Mouse (Mus musculus) kidney, adult 2 months (tissue): ENCODE data around the gene Ifng.

Experiments used
- CTCF ChIP-seq: fragments of 200-500 bp; conservative IDR thresholded peaks from 2 replicates; pipeline ENCODE4 v1.5.1; 2011; ENCODE audit warnings: low read depth, mild to moderate bottlenecking, control low read depth, low read length, moderate library complexity, mixed read lengths; ENCODE audit not compliant: insufficient read depth, insufficient read length
- POLR2A ChIP-seq: fragments of 200-500 bp; IDR thresholded peaks from one replicate; pipeline ENCODE4 v1.6.1; 2011; ENCODE audit warnings: low read depth, low read length, control low read depth

DNA sequence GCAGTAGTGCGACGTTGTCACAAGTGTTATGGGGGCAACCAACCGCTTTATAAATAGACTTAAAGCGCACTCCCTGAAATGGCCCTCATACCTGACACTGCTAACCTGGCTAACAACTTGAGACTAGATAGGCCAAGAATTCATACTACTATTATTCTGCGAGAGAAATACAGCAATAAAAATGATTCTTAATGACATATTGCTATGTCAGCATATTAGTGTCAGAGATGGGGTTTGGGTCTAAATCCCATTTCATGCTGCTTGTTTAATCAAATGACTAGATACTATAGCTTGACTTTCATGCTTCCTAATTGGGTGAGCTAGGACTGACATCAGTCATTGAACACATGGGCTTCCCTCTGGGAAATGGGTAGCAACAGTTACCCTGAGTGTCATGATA is 39.3 kb downstream of the Ifng start:
- TF ChIP-seq POLR2A (no peak), CTCF (no peak)
